Mouse (Mus musculus) heart, embryonic 14.5 days (tissue): ENCODE results near the gene Adamts8. TPM values are rescaled to one million over a fixed set of nuclear protein-coding genes. Genes with fewer than 3 reads are reported as not detected.
A peak's percentile ranks its signal among the peaks of the same experiment; 100 is the strongest.

ENCODE experiments used
- ATAC-seq: fragments of 200-750 bp; cut with Nextera tagmentation; 2 replicates; pipeline ENCODE4 v1.8.0; 2017; ENCODE audit warnings: low read depth, moderate TSS enrichment; ENCODE audit not compliant: insufficient number of reproducible peaks, insufficient read depth, low FRiP score
- H3K27ac ChIP-seq, 2 experiments: fragments of 200-500 bp in 1 of 2; fragments of 300-500 bp in 1 of 2; sonication (generic) in 1 of 2; replicated peaks in 1 of 2; 2 replicates each; pipeline ENCODE4 v1.5.1; 2012 to 2014; ENCODE audit warnings: low read depth in 2 of 2, low read length in 2 of 2, control low read depth in 1 of 2, mild to moderate bottlenecking in 1 of 2, mixed read lengths in 1 of 2; ENCODE audit not compliant: control insufficient read depth in 1 of 2, insufficient read depth in 1 of 2
- H3K27me3 ChIP-seq: fragments of 300-500 bp; sonication (generic); 2 replicates; pipeline ENCODE4 v1.6.1; 2014; ENCODE audit warnings: mild to moderate bottlenecking, low read length, control low read depth; ENCODE audit not compliant: control insufficient read depth, insufficient read depth
- H3K36me3 ChIP-seq: fragments of 300-500 bp; sonication (generic); 2 replicates; pipeline ENCODE4 v1.6.1; 2014; ENCODE audit warnings: mild to moderate bottlenecking, control low read depth, low read length, mixed read lengths; ENCODE audit not compliant: control insufficient read depth, insufficient read depth
- H3K4me1 ChIP-seq, 2 experiments: fragments of 200-500 bp in 1 of 2; fragments of 300-500 bp in 1 of 2; sonication (generic) in 1 of 2; 2 replicates each; pipeline ENCODE4 v1.6.1; 2012 to 2014; ENCODE audit warnings: low read length in 2 of 2, control low read depth in 1 of 2, mixed read lengths in 1 of 2; ENCODE audit not compliant: control insufficient read depth in 2 of 2, insufficient read depth in 2 of 2
- H3K4me2 ChIP-seq: fragments of 300-500 bp; sonication (generic); 2 replicates; pipeline ENCODE4 v1.6.1; 2014; ENCODE audit warnings: mild to moderate bottlenecking, low read length
- H3K4me3 ChIP-seq, 2 experiments: fragments of 200-500 bp in 1 of 2; fragments of 300-500 bp in 1 of 2; sonication (generic) in 1 of 2; 2 replicates each; pipeline ENCODE4 v1.5.1; 2012 to 2014; ENCODE audit warnings: low read length in 2 of 2, mild to moderate bottlenecking in 2 of 2, control low read depth in 1 of 2, low read depth in 1 of 2, moderate library complexity in 1 of 2; ENCODE audit not compliant: control insufficient read depth in 1 of 2, insufficient read depth in 1 of 2
- H3K9ac ChIP-seq: fragments of 300-500 bp; sonication (generic); 2 replicates; pipeline ENCODE4 v1.6.1; 2014; ENCODE audit warnings: mild to moderate bottlenecking, low read length
- H3K9me3 ChIP-seq: fragments of 300-500 bp; sonication (generic); 2 replicates; pipeline ENCODE4 v1.6.1; 2016; ENCODE audit warnings: low read length, control low read depth; ENCODE audit not compliant: control insufficient read depth
- WGBS: fragments of 180-500 bp; shearing (Covaris S2); extraction: QIAGEN DNeasy Blood & Tissue Kit; methylation state at CpG from one replicate; pipeline ENCODE4 v1.1.7; 2014; 5-methylcytosine and 5-hydroxymethylcytosine counted together
- polyA plus RNA-seq: library from polyadenylated mRNA; unstranded; fragments of >200 nt; fragmentation: Nextera tagmentation; extraction: Ambion mirVana; gene quantifications from 2 replicates; pipeline ENCODE4 v1.2.1, GENCODE M21; 2014

The Adamts8 gene
- polyA plus RNA-seq, 1 experiment from 2014 or later: 11.0 TPM

DNA sequence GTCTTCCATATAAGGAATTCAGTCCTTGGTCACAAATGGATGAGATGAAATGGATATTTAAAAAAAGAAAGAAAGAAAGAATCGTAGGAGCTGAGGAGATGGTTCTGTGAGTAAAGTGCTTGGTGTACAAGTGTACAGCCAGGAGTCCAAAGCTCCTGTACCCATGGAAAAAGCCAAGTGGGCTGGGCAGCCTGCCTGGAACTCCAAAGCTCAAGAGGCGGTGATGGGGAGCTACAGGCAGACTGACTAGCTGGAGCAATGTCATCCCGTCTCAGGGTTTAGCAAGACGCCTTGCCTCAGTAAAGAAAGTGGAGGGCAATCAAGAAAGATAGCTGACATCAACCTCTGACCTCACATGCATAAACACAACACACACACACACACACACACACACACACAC, 21.4 kb downstream of the Adamts8 start:
- no peaks in the 10 kb centered on the region for H3K36me3 ChIP-seq
- 79% methylated on average over 4 of the region's 4 CpGs for WGBS
- H3K9ac ChIP-seq: no peak overlapping the region
- no peaks in the 10 kb centered on the region for H3K9me3 ChIP-seq
- ATAC-seq: no peak
- H3K4me3 ChIP-seq: no peak overlapping the region
- peaks cover 3 to 12% of the 10 kb centered on the region in 2 experiments; a peak in 3 of 4 replicates for H3K4me1 ChIP-seq
- H3K27me3 ChIP-seq: peaks cover 4% of the 10 kb centered on the region; the same call in 1 of the 2 replicates
- no peak overlapping the region for H3K27ac ChIP-seq
- no peak overlapping the region for H3K4me2 ChIP-seq

DNA sequence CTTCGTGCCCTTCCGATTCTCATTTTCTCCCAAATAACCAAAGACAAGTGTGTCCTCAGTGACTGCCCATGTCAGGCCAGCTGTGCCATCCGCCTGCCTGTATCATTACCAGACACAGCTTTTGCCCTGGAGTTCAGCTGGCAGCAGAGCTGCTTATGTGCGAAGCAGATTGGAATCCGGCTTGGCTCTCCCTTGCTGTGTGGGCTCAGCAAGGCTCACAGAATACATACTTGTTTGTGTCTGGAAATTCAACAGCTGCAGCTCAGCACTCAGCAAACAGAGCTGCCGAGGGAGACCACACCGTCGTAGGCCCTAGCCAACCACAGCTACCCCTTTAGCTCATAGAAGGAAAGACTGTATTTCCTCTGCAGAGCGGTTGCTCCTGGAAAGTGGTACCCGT, 22.3 kb downstream of the Adamts8 start:
- ATAC-seq: no peak
- H3K4me2 ChIP-seq: no peak overlapping the region
- no peak overlapping the region for H3K9ac ChIP-seq
- H3K27ac ChIP-seq: no peak overlapping the region
- peaks cover 3 to 12% of the 10 kb centered on the region in 2 experiments; a peak in 3 of 4 replicates for H3K4me1 ChIP-seq
- no peaks in the 10 kb centered on the region for H3K36me3 ChIP-seq
- no peak overlapping the region for H3K4me3 ChIP-seq
- 65% methylated on average over 10 of the region's 10 CpGs for WGBS
- peaks cover 4% of the 10 kb centered on the region; the same call in 1 of the 2 replicates for H3K27me3 ChIP-seq
- no peaks in the 10 kb centered on the region for H3K9me3 ChIP-seq

DNA sequence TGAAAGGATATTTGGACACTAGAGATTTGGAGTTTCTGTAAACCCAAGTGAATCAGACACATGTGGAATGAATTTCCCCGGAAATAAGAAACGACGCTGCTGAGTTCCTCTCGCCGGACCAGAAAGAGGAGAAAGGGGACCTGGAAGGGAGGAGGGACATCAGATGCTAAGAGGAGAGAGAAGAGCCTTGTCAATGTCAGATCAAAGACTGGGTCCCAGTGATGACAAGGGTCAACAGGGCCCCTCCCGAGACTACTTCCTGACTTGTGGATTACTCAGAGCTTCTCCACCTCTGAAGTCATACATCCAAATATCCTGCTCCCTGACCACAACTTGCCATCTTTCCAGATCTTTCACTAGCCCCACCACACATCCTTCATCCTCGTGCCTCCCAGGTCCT, 24.5 kb downstream of the Adamts8 start:
- Histone ChIP-seq H3K4me2 (no peak overlapping the region), H3K36me3 (no peaks in the 10 kb centered on the region), H3K9ac (no peak overlapping the region), H3K9me3 (no peaks in the 10 kb centered on the region), H3K27ac (no peak overlapping the region), H3K4me3 (no peak overlapping the region), H3K27me3 (no peaks in the 10 kb centered on the region), H3K4me1 (peaks cover 3 to 12% of the 10 kb centered on the region in 2 experiments; a peak in 3 of 4 replicates)
- no peak for ATAC-seq
- 32% methylated on average over 7 of the region's 7 CpGs for WGBS

GRCm38 (mm10) chr9:30968130-30968529, 25.8 kb downstream of the Adamts8 start:
- WGBS: 71% methylated on average over 6 of the region's 6 CpGs
- H3K4me3 ChIP-seq: no peak overlapping the region
- peaks cover 3 to 12% of the 10 kb centered on the region in 2 experiments; a peak in 3 of 4 replicates for H3K4me1 ChIP-seq
- H3K36me3 ChIP-seq: no peaks in the 10 kb centered on the region
- no peaks in the 10 kb centered on the region for H3K9me3 ChIP-seq
- no peak overlapping the region for H3K27ac ChIP-seq
- no peak overlapping the region for H3K9ac ChIP-seq
- H3K4me2 ChIP-seq: no peak overlapping the region
- H3K27me3 ChIP-seq: no peaks in the 10 kb centered on the region
- ATAC-seq: no peak

- Histone ChIP-seq H3K4me3 (no peak overlapping the region), H3K36me3 (no peaks in the 10 kb centered on the region)
- 59% methylated on average over 3 of the region's 3 CpGs for WGBS
Measured at GRCm38 (mm10) chr9:30970001-30970400, 27.6 kb downstream of the Adamts8 start.

DNA sequence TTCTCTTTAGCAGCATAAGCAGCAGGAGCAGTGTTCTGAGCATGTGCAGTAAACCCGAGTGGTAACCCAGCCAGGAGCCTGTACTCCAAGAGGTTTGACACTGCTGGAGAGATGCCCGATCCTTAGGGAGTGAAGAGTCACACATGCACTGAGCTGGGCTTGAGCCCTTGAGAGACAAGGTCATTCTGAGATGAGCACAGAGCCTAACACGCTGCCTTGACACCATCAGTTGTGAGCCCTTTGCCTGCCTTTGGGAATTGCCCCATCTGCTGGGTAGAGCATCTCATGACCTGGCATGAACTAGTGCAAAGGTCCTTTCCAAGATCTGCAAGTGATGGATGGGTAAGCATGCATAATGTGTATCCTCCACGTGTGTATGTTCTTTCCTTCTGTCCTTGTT, 29.6 kb downstream of the Adamts8 start:
- Histone ChIP-seq H3K36me3 (no peaks in the 10 kb centered on the region), H3K9ac (no peak overlapping the region), H3K4me3 (no peak overlapping the region), H3K9me3 (0 out of 2 replicates have a peak, but pooled peaks cover 4% of the 10 kb centered on the region), H3K27me3 (no peaks in the 10 kb centered on the region), H3K27ac (no peak overlapping the region), H3K4me1 (peaks cover 11 to 16% of the 10 kb centered on the region in 2 experiments), H3K4me2 (no peak overlapping the region)
- WGBS: 44% methylated on average over 4 of the region's 4 CpGs
- no peak for ATAC-seq

More at GRCm38 (mm10) chr9:30970001-30970400, 27.6 kb downstream of the Adamts8 start:
- no peak overlapping the region for H3K27ac ChIP-seq
- peaks cover 3 to 9% of the 10 kb centered on the region in 2 experiments; a peak in 3 of 4 replicates for H3K4me1 ChIP-seq
- no peaks in the 10 kb centered on the region for H3K9me3 ChIP-seq
- no peak for ATAC-seq
- H3K9ac ChIP-seq: no peak overlapping the region
- H3K4me2 ChIP-seq: no peak overlapping the region
- H3K27me3 ChIP-seq: no peaks in the 10 kb centered on the region

- Histone ChIP-seq H3K27me3 (no peaks in the 10 kb centered on the region), H3K27ac (peak overlapping the region; percentile 59 to 76), H3K4me2 (no peak overlapping the region), H3K4me1 (peaks cover 10 to 11% of the 10 kb centered on the region in 2 experiments), H3K4me3 (no peak overlapping the region), H3K9ac (no peak overlapping the region), H3K9me3 (0 out of 2 replicates have a peak, but pooled peaks cover 4% of the 10 kb centered on the region), H3K36me3 (no peaks in the 10 kb centered on the region)
- WGBS: 43% methylated on average over 11 of the region's 11 CpGs
- peak; percentile 78 for ATAC-seq
Measured at GRCm38 (mm10) chr9:30976339-30977023, 34.1 kb downstream of the Adamts8 start.
